Mouse (Mus musculus) heart, embryonic 14.5 days (tissue): ENCODE measurements around the gene Rapgef2. TPM values are rescaled to one million over a fixed set of nuclear protein-coding genes. Genes with fewer than 3 reads are reported as not detected.
A peak's percentile ranks its signal among the peaks of the same experiment; 100 is the strongest.

ENCODE experiments used
- ATAC-seq: fragments of 200-750 bp; cut with Nextera tagmentation; 2 replicates; pipeline ENCODE4 v1.8.0; 2017; ENCODE audit warnings: low read depth, moderate TSS enrichment; ENCODE audit not compliant: insufficient number of reproducible peaks, insufficient read depth, low FRiP score
- H3K27ac ChIP-seq, 2 experiments: fragments of 200-500 bp in 1 of 2; fragments of 300-500 bp in 1 of 2; sonication (generic) in 1 of 2; replicated peaks in 1 of 2; 2 replicates each; pipeline ENCODE4 v1.5.1; 2012 to 2014; ENCODE audit warnings: low read depth in 2 of 2, low read length in 2 of 2, control low read depth in 1 of 2, mild to moderate bottlenecking in 1 of 2, mixed read lengths in 1 of 2; ENCODE audit not compliant: control insufficient read depth in 1 of 2, insufficient read depth in 1 of 2
- H3K27me3 ChIP-seq: fragments of 300-500 bp; sonication (generic); 2 replicates; pipeline ENCODE4 v1.6.1; 2014; ENCODE audit warnings: mild to moderate bottlenecking, low read length, control low read depth; ENCODE audit not compliant: control insufficient read depth, insufficient read depth
- H3K36me3 ChIP-seq: fragments of 300-500 bp; sonication (generic); 2 replicates; pipeline ENCODE4 v1.6.1; 2014; ENCODE audit warnings: mild to moderate bottlenecking, control low read depth, low read length, mixed read lengths; ENCODE audit not compliant: control insufficient read depth, insufficient read depth
- H3K4me1 ChIP-seq, 2 experiments: fragments of 200-500 bp in 1 of 2; fragments of 300-500 bp in 1 of 2; sonication (generic) in 1 of 2; 2 replicates each; pipeline ENCODE4 v1.6.1; 2012 to 2014; ENCODE audit warnings: low read length in 2 of 2, control low read depth in 1 of 2, mixed read lengths in 1 of 2; ENCODE audit not compliant: control insufficient read depth in 2 of 2, insufficient read depth in 2 of 2
- H3K4me2 ChIP-seq: fragments of 300-500 bp; sonication (generic); 2 replicates; pipeline ENCODE4 v1.6.1; 2014; ENCODE audit warnings: mild to moderate bottlenecking, low read length
- H3K4me3 ChIP-seq, 2 experiments: fragments of 200-500 bp in 1 of 2; fragments of 300-500 bp in 1 of 2; sonication (generic) in 1 of 2; 2 replicates each; pipeline ENCODE4 v1.5.1; 2012 to 2014; ENCODE audit warnings: low read length in 2 of 2, mild to moderate bottlenecking in 2 of 2, control low read depth in 1 of 2, low read depth in 1 of 2, moderate library complexity in 1 of 2; ENCODE audit not compliant: control insufficient read depth in 1 of 2, insufficient read depth in 1 of 2
- H3K9ac ChIP-seq: fragments of 300-500 bp; sonication (generic); 2 replicates; pipeline ENCODE4 v1.6.1; 2014; ENCODE audit warnings: mild to moderate bottlenecking, low read length
- H3K9me3 ChIP-seq: fragments of 300-500 bp; sonication (generic); 2 replicates; pipeline ENCODE4 v1.6.1; 2016; ENCODE audit warnings: low read length, control low read depth; ENCODE audit not compliant: control insufficient read depth
- WGBS: fragments of 180-500 bp; shearing (Covaris S2); extraction: QIAGEN DNeasy Blood & Tissue Kit; methylation state at CpG from one replicate; pipeline ENCODE4 v1.1.7; 2014; 5-methylcytosine and 5-hydroxymethylcytosine counted together
- polyA plus RNA-seq: library from polyadenylated mRNA; unstranded; fragments of >200 nt; fragmentation: Nextera tagmentation; extraction: Ambion mirVana; gene quantifications from 2 replicates; pipeline ENCODE4 v1.2.1, GENCODE M21; 2014

Rapgef2 gene
- polyA plus RNA-seq, 1 experiment from 2014 or later, result 7.3 TPM

DNA sequence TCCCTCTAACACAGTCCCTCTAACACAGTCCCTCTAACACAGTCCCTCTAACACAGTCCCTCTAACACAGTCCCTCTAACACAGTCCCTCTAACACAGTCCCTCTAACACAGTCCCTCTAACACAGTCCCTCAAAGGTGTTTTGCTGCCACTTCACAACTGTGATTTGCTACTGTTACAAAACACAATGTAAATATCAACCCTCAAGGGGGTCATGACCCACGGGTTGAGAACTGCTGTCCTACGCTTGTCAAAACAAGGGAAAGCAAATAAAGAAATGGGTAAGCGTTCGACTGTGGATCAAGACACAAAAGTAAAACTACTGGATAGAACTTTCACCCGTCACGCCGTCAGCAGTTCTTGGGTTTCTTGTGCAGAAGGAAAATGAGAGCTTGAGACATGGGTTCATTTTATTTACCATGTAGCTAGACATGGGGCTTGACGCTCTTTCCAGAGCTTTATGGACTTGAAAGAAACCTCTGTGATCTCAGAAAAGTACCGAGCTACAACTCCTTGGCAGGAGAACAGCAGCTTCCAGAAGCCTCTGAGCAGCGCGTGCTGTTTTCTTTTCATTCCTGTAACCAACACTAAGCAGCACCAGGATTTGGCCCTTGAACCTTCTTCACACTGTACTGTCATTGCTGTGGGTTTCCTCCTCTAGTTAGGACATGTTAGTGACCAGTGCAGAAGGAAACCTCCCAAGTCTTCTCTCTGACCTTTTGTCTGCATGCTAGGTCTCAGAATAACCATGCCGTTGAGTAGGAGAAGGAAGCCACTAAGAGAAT is 43.2 kb downstream of the Rapgef2 start:
- peaks cover 18 to 46% of the 10 kb centered on the region in 2 experiments for H3K4me1 ChIP-seq
- 66% methylated on average over 12 of the region's 12 CpGs for WGBS
- no peak for ATAC-seq

DNA sequence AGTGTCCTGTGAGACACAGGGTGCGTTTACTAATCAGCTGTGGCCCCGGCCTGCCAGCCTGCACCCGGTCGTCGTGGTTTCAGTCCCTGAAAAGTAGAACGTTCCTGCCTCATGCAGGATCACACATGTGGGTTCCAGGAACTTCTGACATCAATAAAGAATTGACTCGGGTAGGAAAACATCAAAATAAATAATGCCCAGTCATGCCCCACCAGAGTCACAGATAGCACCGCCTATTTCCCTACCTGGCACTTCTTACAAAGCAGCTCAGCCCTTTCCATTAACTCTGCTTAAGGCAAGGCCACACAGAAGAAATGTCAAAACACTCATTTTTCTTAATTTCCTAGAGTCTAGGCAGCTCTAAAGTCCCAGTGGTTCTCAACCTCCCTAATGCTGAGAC is 44.0 kb downstream of the Rapgef2 start:
- peaks cover 12 to 46% of the 10 kb centered on the region in 2 experiments for H3K4me1 ChIP-seq
- no peak for ATAC-seq
- WGBS, result 70% methylated on average over 8 of the region's 8 CpGs

More for the DNA sequence above, 43.2 kb downstream of the Rapgef2 start:
- Histone ChIP-seq H3K36me3 (no peaks in the 10 kb centered on the region), H3K9ac (no peak overlapping the region), H3K9me3 (no peaks in the 10 kb centered on the region), H3K27ac (no peak overlapping the region), H3K4me3 (no peak overlapping the region), H3K4me2 (no peak overlapping the region), H3K27me3 (no peaks in the 10 kb centered on the region)

DNA sequence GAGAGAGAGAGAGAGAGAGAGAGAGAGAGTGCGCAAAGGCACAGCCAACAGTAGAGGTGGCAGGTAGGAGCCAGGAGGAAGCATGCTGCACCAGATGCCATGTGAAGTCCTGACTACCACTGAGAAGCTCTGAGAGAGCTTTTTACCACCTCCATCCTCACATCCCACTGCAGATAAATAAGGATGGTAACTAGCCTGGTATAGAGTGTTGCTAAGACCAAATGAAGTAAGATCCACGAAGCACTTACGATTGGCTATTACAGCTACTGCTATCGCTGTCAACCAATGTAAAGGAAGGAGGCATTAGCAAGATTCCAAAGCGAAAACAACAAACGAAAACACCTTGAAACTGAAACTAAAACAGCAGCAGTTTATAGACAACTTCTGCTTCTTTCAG is 47.3 kb downstream of the Rapgef2 start:
- Histone ChIP-seq H3K9me3 (no peaks in the 10 kb centered on the region), H3K4me1 (peaks cover 7 to 38% of the 10 kb centered on the region in 2 experiments), H3K27me3 (no peaks in the 10 kb centered on the region), H3K27ac (peak overlapping the region; percentile 41 to 71; a peak in 2 of 4 replicates), H3K4me2 (peak overlapping the region; percentile 16; the same call in 1 of the 2 replicates), H3K4me3 (no peak overlapping the region), H3K36me3 (no peaks in the 10 kb centered on the region), H3K9ac (no peak overlapping the region; the same call in 1 of the 2 replicates)
- 82% methylated on average over 6 of the region's 6 CpGs for WGBS
- no peak for ATAC-seq

More for the DNA sequence above, 44.0 kb downstream of the Rapgef2 start:
- Histone ChIP-seq H3K9ac (no peak overlapping the region), H3K4me2 (no peak overlapping the region), H3K27ac (no peak overlapping the region), H3K36me3 (no peaks in the 10 kb centered on the region), H3K27me3 (no peaks in the 10 kb centered on the region), H3K9me3 (no peaks in the 10 kb centered on the region), H3K4me3 (no peak overlapping the region)

DNA sequence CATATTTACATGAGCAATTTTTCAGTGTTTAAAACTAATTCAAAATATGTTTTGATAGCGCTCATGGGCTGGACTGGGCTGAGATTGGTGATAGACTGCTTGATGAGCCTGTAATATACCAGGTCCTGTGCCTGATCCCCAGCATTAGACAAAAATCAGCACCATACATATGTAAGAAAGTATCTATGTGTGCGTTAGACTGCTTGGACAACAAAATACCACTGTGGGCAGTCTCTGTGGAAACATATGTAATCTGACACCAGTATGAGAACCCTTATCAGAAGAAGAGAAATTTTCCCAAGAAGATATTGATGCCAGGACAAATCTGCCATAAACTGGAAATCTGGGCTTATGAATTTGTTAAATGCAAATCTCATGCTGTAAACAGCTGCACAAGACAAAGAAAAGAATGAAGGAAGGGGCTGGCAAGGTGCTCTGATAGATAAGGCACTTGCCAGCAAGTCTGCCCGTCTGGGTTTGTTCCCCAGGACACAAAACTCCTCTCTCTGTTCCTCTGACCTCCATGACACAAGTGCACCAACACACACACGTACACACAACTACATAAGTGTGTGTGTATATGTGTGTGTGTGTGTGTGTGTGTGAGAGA is 47.8 kb downstream of the Rapgef2 start:
- peak overlapping the region; percentile 14; the same call in 1 of the 2 replicates for H3K4me2 ChIP-seq
- H3K27me3 ChIP-seq, result no peaks in the 10 kb centered on the region
- peak overlapping the region; percentile 41 to 71 for H3K27ac ChIP-seq
- peaks cover 9 to 43% of the 10 kb centered on the region in 2 experiments for H3K4me1 ChIP-seq
- no peak overlapping the region for H3K4me3 ChIP-seq
- H3K9ac ChIP-seq, result peak overlapping the region; percentile 30
- no peaks in the 10 kb centered on the region for H3K36me3 ChIP-seq
- no peak for ATAC-seq
- WGBS, result 33% methylated on average over 4 of the region's 4 CpGs
- H3K9me3 ChIP-seq, result no peaks in the 10 kb centered on the region

DNA sequence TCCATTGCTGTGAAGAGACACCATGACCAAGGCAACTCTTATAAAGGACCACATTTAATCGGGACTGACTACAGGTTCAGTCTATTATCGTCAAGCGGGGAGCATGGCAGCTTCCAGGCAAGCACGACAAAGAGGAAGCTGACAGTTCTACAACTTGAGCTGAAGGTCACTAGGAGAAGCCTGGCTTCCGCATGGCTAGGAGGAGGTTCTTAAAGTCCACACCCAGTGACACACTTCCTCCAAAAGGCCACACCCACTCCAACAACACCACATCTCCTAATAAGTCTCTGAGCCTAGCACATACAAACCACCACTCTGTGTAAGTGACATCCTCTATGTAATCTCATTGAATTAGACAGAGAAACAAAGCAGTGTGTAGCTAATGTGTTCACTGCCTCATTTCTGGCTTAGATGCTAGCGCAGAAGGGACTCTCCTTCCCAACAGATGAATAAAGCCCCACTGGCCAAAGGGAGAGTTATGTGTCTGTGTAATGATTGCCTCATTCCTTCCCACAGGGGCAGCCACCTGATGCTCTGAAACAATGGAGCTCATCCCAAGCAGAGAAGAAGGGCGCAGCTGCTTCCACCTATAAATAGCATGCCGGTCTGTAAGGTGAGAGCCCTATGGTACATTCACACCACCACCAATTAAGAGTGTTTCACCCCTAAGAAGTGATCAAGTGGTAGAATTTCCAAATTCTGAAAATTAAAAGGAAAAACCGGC is 48.5 kb downstream of the Rapgef2 start:
- H3K4me1 ChIP-seq, result peaks cover 9 to 37% of the 10 kb centered on the region in 2 experiments
- peak overlapping the region; percentile 14; the same call in 1 of the 2 replicates for H3K4me2 ChIP-seq
- ATAC-seq, result no peak
- no peaks in the 10 kb centered on the region for H3K9me3 ChIP-seq
- no peaks in the 10 kb centered on the region for H3K36me3 ChIP-seq
- no peak overlapping the region for H3K4me3 ChIP-seq
- no peaks in the 10 kb centered on the region for H3K27me3 ChIP-seq
- peak overlapping the region; percentile 23; the same call in 1 of the 2 replicates for H3K9ac ChIP-seq
- WGBS, result 69% methylated on average over 9 of the region's 9 CpGs
- H3K27ac ChIP-seq, result peak overlapping the region; percentile 4 to 41; a peak in 3 of 4 replicates

DNA sequence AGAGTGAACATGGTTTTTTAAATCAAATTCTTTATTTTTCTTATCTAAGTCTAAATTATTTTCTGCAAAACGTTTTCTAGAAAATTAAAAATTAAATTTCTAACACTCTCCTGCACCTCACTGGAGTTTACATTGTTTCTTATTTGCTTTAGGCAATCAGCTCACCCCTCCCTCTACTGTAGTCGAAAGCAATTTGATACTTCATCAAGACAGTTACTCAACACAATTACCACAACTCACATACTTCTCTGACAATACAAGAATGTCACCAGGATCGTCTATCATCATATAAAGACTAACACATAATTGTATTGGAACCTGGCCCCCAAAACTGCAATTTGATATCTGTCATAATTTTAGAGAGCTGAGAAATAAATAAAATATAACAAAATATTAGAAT is 51.8 kb downstream of the Rapgef2 start:
- Histone ChIP-seq H3K27ac (no peak overlapping the region), H3K36me3 (no peaks in the 10 kb centered on the region), H3K27me3 (no peaks in the 10 kb centered on the region), H3K9me3 (no peaks in the 10 kb centered on the region), H3K4me2 (no peak overlapping the region; the same call in 1 of the 2 replicates), H3K9ac (no peak overlapping the region), H3K4me3 (no peak overlapping the region), H3K4me1 (peaks cover 9 to 38% of the 10 kb centered on the region in 2 experiments)
- 56% methylated on average over 3 of the region's 3 CpGs for WGBS
- ATAC-seq, result no peak
